Mouse (Mus musculus) left cerebral cortex, adult 8-10 months (tissue): Measurements from ENCODE around the gene Ace. TPM values are rescaled to one million over a fixed set of nuclear protein-coding genes. Genes with fewer than 3 reads are reported as not detected.
"Not testable (repeated sequence)": the region's sequence is repeated elsewhere in the genome, so short reads cannot be mapped to it uniquely, and the experiment has no call there.

ENCODE experiments used
- DNase-seq, 2 experiments: peaks; one replicate each; pipeline ENCODE4 v3.0.0; 2022; ENCODE audit warnings: low spot score in 2 of 2
- total RNA-seq, 4 experiments: library from RNA; stranded (reverse); gene quantifications; 2 replicates each; pipeline ENCODE4 v1.2.4; 2022

Gene Ace
- total RNA-seq, 4 experiments from 2014 or later = 18.6 to 24.5 (median 20.5) TPM

- DNase-seq = no peak
These were observed 19.7 kb downstream of the Ace start for GRCm38 (mm10) chr11:105987446-105987845.

GRCm38 (mm10) chr11:105989446-105989845 is 21.7 kb downstream of the Ace start:
- no peak for DNase-seq

- no peak for DNase-seq
These were observed 22.5 kb downstream of the Ace start for GRCm38 (mm10) chr11:105990231-105990630.

GRCm38 (mm10) chr11:105994375-105994774 is 26.6 kb downstream of the Ace start, which contains the start of gene Ace3:
TSS of gene Ace3 (plus strand) at chr11:105994675.
- DNase-seq = no peak

- no peak for DNase-seq
These were observed 32.3 kb downstream of the Ace start for GRCm38 (mm10) chr11:106000062-106000461.

- no peak for DNase-seq
These were observed 34.0 kb downstream of the Ace start for GRCm38 (mm10) chr11:106001718-106002117.

- no peak for DNase-seq
These were observed 36.8 kb downstream of the Ace start for GRCm38 (mm10) chr11:106004576-106004975.

GRCm38 (mm10) chr11:106005970-106006369 is 38.2 kb downstream of the Ace start:
- no peak for DNase-seq

GRCm38 (mm10) chr11:106007821-106008220 is 40.1 kb downstream of the Ace start, which contains the start of gene Kcnh6:
TSS of gene Kcnh6 (plus strand) at chr11:106008124.
- no peak for DNase-seq

DNA sequence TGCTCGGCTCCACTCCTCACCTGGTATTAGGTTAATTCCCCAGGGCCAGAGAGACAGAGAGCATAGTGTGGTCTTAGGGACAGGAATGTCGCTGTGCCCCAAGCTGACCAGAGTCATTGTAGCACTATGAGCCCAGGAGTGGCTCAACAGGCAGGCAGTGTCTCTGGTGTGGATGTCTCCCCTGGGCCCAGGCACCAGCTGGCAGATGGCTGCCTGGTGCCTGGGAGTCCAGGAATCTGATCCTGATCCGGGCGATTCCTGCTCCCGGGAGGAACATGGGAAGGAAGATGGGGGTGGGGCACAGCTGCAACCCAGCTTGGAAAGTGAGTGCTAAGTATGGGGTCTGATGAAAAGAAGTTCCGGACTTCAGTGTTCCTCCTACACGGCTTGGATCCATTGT is 45.0 kb downstream of the Ace start:
- no peak for DNase-seq

DNA sequence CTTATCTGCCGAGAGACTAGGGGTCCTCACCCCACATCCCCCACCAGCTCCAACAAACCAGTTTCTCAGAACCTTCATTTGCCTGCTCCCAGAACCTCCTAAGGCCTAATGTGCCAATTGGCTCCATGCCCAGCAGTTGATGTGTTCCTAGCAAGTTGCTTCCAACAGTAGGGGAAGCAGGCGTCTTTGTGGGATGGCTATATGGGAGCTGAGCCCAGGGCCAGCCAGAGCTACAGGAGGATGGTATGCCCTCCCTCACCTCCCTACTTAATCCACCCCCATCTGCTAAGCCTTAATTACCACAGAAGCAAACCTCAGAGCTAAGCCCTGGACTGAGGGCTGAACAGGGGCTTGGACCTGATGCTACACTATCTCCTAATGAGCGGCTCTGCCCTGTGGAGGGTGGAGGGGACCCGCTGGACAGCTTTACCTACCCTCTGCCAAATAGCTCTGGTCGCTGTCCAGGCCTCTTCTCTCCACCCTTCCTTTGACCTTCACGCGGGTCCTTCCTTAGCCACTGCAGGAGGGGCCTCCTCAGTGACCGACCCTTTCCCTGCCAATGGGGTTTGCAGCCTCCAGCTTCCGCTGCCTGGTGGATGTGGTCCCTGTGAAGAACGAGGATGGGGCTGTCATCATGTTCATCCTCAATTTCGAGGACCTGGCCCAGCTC is 45.9 kb downstream of the Ace start:
- no peak for DNase-seq

DNA sequence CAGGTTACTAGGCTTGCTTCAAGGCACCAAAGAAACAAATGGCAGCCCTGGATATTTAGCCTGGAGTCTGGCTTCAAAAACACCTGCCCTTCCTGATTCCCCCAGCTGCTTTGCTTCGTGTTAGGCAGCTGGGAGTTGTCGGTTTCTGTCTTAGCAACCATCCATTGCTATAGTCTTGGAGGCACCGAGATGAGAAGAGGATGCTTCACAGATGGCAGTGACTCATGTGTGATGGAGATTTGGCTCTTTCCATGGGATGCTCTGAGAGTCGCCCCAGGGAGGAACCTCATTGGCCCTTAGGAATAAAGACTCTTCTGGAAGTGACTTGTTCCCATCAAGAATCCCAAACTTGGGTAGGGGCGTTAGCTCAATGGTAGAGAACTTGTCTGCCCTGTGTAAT is 48.7 kb downstream of the Ace start:
- DNase-seq = no peak

- peak; percentile 39 to 71 for DNase-seq
These were observed 52.5 kb downstream of the Ace start for GRCm38 (mm10) chr11:106020051-106020763.

DNA sequence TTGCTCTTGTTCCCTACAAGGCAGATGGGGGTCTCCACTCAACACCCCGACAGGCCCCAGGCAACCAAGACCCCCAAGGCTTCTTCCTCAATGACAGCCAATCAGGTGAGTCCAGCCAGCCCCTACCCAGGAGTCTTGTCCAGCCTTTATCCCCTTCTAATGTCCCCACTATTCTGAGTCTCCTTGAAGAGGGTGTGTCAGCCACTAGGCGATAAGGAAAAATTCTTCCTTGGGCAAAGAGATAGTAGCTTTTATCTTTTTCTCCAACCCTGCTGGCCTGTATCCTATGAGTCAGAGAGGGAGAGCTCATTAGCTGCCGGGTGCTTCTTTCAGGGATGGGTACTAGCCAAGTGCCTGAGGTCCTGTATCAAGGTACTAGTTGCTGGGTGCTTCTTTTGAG is 58.0 kb downstream of the Ace start:
- DNase-seq = no peak

DNA sequence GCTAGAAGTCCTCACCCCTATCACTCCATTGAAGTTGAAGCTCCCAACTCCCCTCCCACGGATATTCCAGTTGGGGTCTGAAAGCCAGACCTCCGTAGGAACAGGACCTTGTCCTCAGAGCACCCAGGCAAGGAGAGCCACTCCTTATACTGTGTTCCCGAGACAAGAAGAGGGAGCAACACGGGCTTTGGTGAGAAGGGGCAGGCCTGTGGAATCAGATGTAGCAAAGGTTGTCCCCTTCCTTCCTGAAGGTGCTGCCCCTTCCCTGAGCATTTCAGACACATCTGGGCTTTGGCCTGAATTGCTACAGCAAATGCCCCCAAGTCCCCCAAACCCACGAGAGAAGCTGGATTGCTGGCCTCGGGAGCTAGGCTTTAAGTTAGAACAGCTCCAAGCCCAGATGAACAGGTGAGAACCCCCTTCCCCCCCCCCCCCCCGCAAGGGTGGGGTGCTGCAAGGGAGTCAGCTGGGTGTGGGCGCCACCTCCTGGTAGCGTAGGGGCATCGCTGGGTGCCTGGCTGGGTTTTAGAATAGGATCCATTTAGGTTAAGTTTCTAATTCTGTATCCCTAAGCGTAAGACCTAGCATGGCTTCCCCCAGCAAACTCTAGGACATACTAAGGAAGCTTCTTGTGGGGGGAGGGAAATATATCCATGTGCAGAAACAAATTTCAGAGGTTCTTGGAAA is 58.9 kb downstream of the Ace start:
- peak in 1 of 2 experiments; percentile 32 for DNase-seq

GRCm38 (mm10) chr11:106027607-106028006 is 59.9 kb downstream of the Ace start:
- no peak for DNase-seq

DNA sequence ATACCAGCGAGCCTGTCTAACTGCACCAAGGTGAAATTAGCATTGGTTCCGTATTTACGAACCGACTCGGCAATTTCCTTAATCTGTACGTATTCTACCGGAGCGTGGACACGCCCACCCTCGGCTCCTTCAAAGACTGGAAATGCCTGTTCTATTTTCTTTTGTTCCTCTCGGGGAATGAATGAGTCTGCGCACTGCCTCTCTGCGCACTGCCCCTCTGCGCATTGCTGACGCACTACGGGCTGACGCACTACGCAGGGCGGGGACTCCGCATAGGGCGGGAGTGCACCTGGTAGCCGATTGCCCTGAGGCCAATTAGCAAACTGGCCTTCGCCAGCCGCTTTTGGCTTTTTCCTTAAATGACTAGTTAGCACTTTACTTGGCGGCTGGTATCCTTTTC is 64.3 kb downstream of the Ace start:
- DNase-seq = not testable (repeated sequence)

DNA sequence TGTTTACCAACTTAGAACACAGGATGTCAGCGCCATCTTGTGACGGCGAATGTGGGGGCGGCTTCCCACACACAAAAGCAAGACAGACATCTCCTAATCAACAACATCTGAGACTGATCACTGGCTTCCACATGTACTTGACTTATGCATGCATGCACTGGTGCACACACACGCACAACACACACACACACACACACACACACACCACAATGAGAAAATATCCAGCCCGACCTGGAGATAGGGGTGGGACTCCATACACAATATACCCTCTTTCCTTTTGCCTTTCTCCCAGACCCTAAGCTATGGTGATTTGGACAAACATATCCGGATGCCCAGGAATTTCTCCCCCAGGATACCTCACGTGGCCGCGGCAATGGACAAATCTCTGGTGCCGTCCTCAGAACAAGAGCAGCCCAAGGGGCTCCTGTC is 65.8 kb downstream of the Ace start:
- no peak for DNase-seq

GRCm38 (mm10) chr11:106034986-106035385 is 67.2 kb downstream of the Ace start:
- no peak for DNase-seq

- peak; percentile 97 to 100 for DNase-seq
These were observed 69.0 kb downstream of the Ace start, which contains the start of gene Dcaf7 for GRCm38 (mm10) chr11:106036548-106037417. TSS of gene Dcaf7 (plus strand) at chr11:106036872.

GRCm38 (mm10) chr11:106037418-106037751 is 69.6 kb downstream of the Ace start:
- DNase-seq = peak in 1 of 2 experiments; percentile 87
